Comparison of ENCODE assay signal across 17 mouse cellular contexts in genomic region chr13:92470151-92470550, GRCm38 (mm10). TPM values are rescaled to one million over a fixed set of nuclear protein-coding genes. Genes with fewer than 3 reads are reported as not detected.
"Had no signal": no experiment of that assay in that cellular context is flagged by ENCODE, and none has a peak within 500 bp of the region (broad histone marks: within the 10 kb centered on the region; RNA-seq: fewer than 3 reads in every experiment).

No protein-coding gene starts in this region.

- H3K4me1 ChIP-seq: intestine, embryonic 15.5 days; limb, embryonic 15.5 days; midbrain, embryonic 15.5 days; neural tube, embryonic 13.5 days; stomach, embryonic 15.5 days had no signal

- H3K4me2 ChIP-seq: intestine, embryonic 15.5 days; limb, embryonic 15.5 days; midbrain, embryonic 11.5 days; midbrain, embryonic 15.5 days; neural tube, embryonic 13.5 days; stomach, embryonic 15.5 days had no signal

- H3K27me3 ChIP-seq: intestine, embryonic 15.5 days; limb, embryonic 15.5 days; midbrain, embryonic 15.5 days; neural tube, embryonic 13.5 days; stomach, embryonic 15.5 days had no signal

- ATAC-seq: intestine, embryonic 15.5 days; lung, postnatal 0 days; midbrain, embryonic 15.5 days had no signal

- H3K27ac ChIP-seq: intestine, embryonic 15.5 days; left cerebral cortex, adult 2 months; limb, embryonic 15.5 days; liver, embryonic 14.5 days; midbrain, embryonic 15.5 days; neural tube, embryonic 13.5 days; stomach, embryonic 15.5 days had no signal

- DNase-seq: lung, adult 2 months; lung, postnatal 4 days; right cerebral cortex, postnatal 14 days; thymus, adult 2 months; thymus, postnatal 25 days had no signal

- H3K36me3 ChIP-seq: intestine, embryonic 15.5 days; midbrain, embryonic 15.5 days; stomach, embryonic 15.5 days had no signal

- H3K4me3 ChIP-seq: intestine, embryonic 15.5 days; left cerebral cortex, adult 2 months; limb, embryonic 15.5 days; midbrain, embryonic 15.5 days; neural tube, embryonic 13.5 days; stomach, embryonic 15.5 days had no signal

- H3K9me3 ChIP-seq: intestine, embryonic 15.5 days; limb, embryonic 15.5 days; midbrain, embryonic 15.5 days; neural tube, embryonic 13.5 days; stomach, embryonic 15.5 days had no signal

- H3K9ac ChIP-seq: intestine, embryonic 15.5 days; limb, embryonic 15.5 days; liver, embryonic 14.5 days; midbrain, embryonic 15.5 days; neural tube, embryonic 13.5 days; stomach, embryonic 15.5 days had no signal

RNA-seq across cellular contexts. Expression of gene Fam151b, which starts 13.7 kb away (rescaled TPM):
- polyA plus RNA-seq: intestine, embryonic 15.5 days; midbrain, embryonic 11.5 days had no signal

RNA-seq across cellular contexts. Expression of gene Ankrd34b, which starts 44.5 kb away (rescaled TPM):
- total RNA-seq: megakaryocyte, adult 5-6 weeks had no signal
- polyA plus RNA-seq: liver, embryonic 14.5 days; spleen, adult 2 months; urinary bladder, adult 2 months had no signal
